Mouse (Mus musculus): ENCODE measurements around the gene Try10. TPM values are rescaled to one million over a fixed set of nuclear protein-coding genes. Genes with fewer than 3 reads are reported as not detected.
"Not testable (repeated sequence)": the region's sequence is repeated elsewhere in the genome, so short reads cannot be mapped to it uniquely, and the experiment has no call there.

The Try10 gene
- not detected in 2 replicates for polyA plus RNA-seq (2011; ENCODE audit: insufficient read depth, insufficient read length, low replicate concordance, missing spikeins)

DNA sequence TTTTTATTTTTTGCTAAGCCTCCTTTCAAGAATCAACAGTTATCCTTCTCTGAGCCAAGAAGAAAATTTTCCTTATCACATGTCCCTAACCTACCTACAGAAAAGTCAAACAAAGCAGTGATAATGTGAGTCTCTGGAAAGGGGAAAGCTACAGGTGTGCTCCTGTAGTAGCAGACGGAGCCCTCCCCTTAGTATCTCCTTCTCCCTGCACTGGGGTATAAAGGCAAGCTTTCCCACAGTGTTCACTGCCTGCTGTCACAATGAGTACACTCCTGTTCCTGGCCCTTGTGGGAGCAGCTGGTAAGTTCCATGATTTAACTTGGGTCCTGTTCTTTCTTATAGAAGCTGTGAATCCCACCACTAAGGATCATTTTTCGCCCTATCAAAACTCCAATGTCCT is at the start of gene Try10:
Gene Try10, plus strand, starts transcription at position 174 of the 400 bp plus-strand sequence.
- 77% methylated on average over 2 of the region's 2 CpGs for WGBS
- TF ChIP-seq CTCF (IDR thresholded peaks at IDR 0.05; ENCODE audit: control insufficient read depth, insufficient read depth, low read length) (no peak), POLR2A (IDR thresholded peaks at IDR 0.05; ENCODE audit: borderline replicate concordance, control insufficient read depth, low read depth, low read length) (no peak)
- H3K27ac ChIP-seq (ENCODE audit: control insufficient read depth, insufficient read depth, low read depth, low read length, poor library complexity), result no peak within 1 kb of the TSS
- no peak within 1 kb of the TSS for H3K4me3 ChIP-seq (replicated peaks; ENCODE audit: control insufficient read depth, low read depth, low read length)
- no peaks in the 10 kb centered on the region for H3K4me1 ChIP-seq (ENCODE audit: control insufficient read depth, insufficient read depth, low read length)

DNA sequence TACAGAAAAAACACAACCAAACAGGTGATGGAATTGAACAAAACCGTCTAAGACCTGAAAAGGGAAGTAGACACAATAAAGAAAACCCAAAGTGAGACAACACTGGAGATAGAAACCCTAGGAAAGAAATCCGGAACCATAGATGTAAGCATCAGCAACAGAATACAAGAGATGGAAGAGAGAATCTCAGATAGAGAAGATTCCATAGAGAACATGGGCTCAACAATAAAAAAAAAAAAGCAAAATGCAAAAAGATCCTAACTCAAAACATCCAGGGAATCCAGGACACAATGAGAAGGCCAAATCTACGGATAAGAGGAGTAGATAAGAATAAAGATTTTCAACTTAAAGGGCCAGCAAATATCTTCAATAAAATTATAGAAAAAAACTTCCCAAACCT is 37.2 kb upstream of the Try10 start, which contains the start of gene Try5:
Gene Try5, minus strand, starts transcription at position 101 of the 400 bp plus-strand sequence.
- 70% methylated on average over 3 of the region's 3 CpGs for WGBS
- H3K4me1 ChIP-seq (ENCODE audit: control insufficient read depth, insufficient read depth, low read length); H3K27ac ChIP-seq (ENCODE audit: control insufficient read depth, insufficient read depth, low read depth, low read length, poor library complexity); H3K4me3 ChIP-seq (replicated peaks; ENCODE audit: control insufficient read depth, low read depth, low read length): not testable (repeated sequence)

DNA sequence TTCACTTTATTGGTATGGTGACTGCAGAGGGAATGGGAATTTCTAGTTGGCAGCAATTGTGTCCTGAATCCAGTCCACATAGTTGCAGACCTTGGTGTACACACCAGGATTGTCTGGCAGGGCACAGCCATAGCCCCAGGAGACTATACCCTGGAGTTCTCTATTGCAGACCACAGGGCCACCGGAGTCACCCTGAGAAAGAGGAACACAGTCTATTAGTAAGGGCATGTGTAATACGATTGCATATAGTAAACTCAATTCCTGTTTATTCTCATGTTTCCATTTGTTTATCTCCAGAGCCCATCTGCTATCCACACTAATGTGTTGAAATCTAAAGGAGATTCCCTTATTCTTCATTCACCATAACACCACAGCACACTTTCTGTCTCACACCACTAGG is 19.9 kb downstream of the Try10 start:
- H3K27ac ChIP-seq (ENCODE audit: control insufficient read depth, insufficient read depth, low read depth, low read length, poor library complexity); H3K4me1 ChIP-seq (ENCODE audit: control insufficient read depth, insufficient read depth, low read length); H3K4me3 ChIP-seq (replicated peaks; ENCODE audit: control insufficient read depth, low read depth, low read length): not testable (repeated sequence)
- 36% methylated on average over 2 of the region's 2 CpGs for WGBS

DNA sequence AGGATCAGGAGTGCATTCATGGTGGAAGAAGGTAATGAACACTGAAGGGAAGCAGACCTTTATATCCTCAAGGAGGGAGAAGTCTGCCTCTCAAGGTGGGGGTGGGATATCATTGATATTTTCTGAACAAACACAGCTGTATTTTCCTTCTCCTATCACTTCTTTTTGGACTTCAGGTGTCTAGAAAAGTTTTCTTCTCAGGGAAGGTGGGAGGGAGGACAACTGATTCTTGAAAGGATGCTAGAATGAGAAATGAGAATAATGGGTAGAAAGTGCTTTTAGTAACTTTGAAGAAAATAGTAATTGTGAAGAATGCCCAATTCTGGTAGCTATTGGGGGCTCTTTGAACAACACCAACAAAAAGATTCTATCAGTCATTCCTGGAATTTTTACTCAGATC is 23.7 kb downstream of the Try10 start, which contains the start of gene Prss3:
Gene Prss3, minus strand, starts transcription at position 101 of the 400 bp plus-strand sequence.
- H3K27ac ChIP-seq (ENCODE audit: control insufficient read depth, insufficient read depth, low read depth, low read length, poor library complexity); H3K4me3 ChIP-seq (replicated peaks; ENCODE audit: control insufficient read depth, low read depth, low read length); H3K4me1 ChIP-seq (ENCODE audit: control insufficient read depth, insufficient read depth, low read length): not testable (repeated sequence)

DNA sequence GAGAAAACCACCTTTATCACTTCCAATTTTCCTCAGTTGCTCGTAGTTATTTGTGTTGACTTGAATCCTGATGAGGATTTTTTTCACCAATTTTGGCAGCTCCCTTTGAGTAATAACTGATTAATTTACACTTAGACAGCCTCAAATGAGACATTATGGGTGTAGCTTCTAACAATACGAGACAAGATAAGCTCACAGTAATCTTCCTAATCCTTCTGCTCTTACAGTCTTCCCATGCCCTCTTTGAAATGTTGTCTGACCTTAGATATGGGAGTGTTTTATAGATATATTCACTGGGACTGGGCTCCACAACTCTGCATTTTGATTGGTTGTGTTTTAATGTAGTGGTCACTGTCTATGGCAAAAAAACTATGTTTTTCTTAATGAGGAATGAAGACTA is 32.9 kb downstream of the Try10 start:
- H3K4me1 ChIP-seq (ENCODE audit: control insufficient read depth, insufficient read depth, low read length), result no peaks in the 10 kb centered on the region
- TF ChIP-seq CTCF (IDR thresholded peaks at IDR 0.05; ENCODE audit: control insufficient read depth, insufficient read depth, low read length) (no peak), POLR2A (IDR thresholded peaks at IDR 0.05; ENCODE audit: borderline replicate concordance, control insufficient read depth, low read depth, low read length) (no peak)
- no peak overlapping the region for H3K27ac ChIP-seq (ENCODE audit: control insufficient read depth, insufficient read depth, low read depth, low read length, poor library complexity)
- WGBS, result 67% methylated on average over 2 of the region's 2 CpGs
- no peak overlapping the region for H3K4me3 ChIP-seq (replicated peaks; ENCODE audit: control insufficient read depth, low read depth, low read length)

DNA sequence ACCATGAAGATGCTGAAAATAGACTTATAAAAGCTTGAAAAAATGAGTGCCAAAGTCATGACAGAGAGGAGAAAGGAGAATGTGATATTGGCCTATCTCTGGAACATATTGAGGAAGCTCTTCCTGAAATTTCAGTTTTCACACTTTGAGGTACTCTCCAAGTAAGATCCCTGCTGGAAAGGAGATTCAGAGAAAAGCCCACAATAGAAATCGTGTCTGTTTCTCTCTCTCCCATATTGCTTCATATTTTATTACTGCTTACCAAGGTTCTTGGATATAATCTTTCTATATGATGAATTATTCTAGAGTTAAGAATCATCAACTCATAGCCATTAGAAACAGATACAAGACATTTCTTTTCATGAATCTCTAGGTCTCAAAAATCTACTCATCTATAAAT is 37.7 kb downstream of the Try10 start:
- H3K27ac ChIP-seq (ENCODE audit: control insufficient read depth, insufficient read depth, low read depth, low read length, poor library complexity); H3K4me3 ChIP-seq (replicated peaks; ENCODE audit: control insufficient read depth, low read depth, low read length); H3K4me1 ChIP-seq (ENCODE audit: control insufficient read depth, insufficient read depth, low read length): not testable (repeated sequence)
- 60% methylated on average over 1 of the region's 1 CpGs for WGBS

DNA sequence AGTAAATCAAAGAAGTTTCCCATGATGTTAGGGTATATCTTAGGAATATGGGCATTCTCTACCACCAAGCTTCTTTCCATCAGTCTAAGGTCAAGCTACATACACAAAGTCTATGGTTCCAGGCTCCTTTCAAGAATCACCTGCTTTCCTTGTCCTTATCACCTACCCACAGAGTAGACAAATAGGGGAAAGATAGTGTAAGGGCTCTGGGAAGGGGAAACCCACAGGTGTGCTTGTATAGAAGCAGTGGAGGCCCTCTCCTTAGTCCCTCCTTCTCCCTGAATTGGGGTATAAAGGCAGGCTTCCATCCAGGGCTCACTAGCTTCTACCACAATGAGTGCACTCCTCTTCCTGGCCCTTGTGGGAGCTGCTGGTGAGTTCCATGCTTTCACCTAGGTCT is 38.2 kb downstream of the Try10 start, which contains the start of gene Gm5771:
Gene Gm5771, plus strand, starts transcription at position 301 of the 400 bp plus-strand sequence.
- H3K4me3 ChIP-seq (replicated peaks; ENCODE audit: control insufficient read depth, low read depth, low read length); H3K4me1 ChIP-seq (ENCODE audit: control insufficient read depth, insufficient read depth, low read length); H3K27ac ChIP-seq (ENCODE audit: control insufficient read depth, insufficient read depth, low read depth, low read length, poor library complexity): not testable (repeated sequence)

Other genes with a start within 250 kb of the Try10 start
- gene Try4, start 51.8 kb upstream of the Try10 start, polyA plus RNA-seq (2011; ENCODE audit: insufficient read depth, insufficient read length, low replicate concordance, missing spikeins), result not detected in 2 replicates
- not detected in 2 replicates for gene Try5, start 37.3 kb upstream of the Try10 start, polyA plus RNA-seq (2011; ENCODE audit: insufficient read depth, insufficient read length, low replicate concordance, missing spikeins)
- gene Prss3, start 23.6 kb downstream of the Try10 start, polyA plus RNA-seq (2011; ENCODE audit: insufficient read depth, insufficient read length, low replicate concordance, missing spikeins), result not detected in 2 replicates
- not detected in 2 replicates for gene Gm5771, start 38.3 kb downstream of the Try10 start, polyA plus RNA-seq (2011; ENCODE audit: insufficient read depth, insufficient read length, low replicate concordance, missing spikeins)
- not detected in 2 replicates for gene Gm10334, start 92.0 kb downstream of the Try10 start, polyA plus RNA-seq (2011; ENCODE audit: insufficient read depth, insufficient read length, low replicate concordance, missing spikeins)
- gene Prss1, start 104.8 kb downstream of the Try10 start, polyA plus RNA-seq (2011; ENCODE audit: insufficient read depth, insufficient read length, low replicate concordance, missing spikeins), result not detected in 2 replicates
- gene Prss2, start 167.7 kb downstream of the Try10 start, polyA plus RNA-seq (2011; ENCODE audit: insufficient read depth, insufficient read length, low replicate concordance, missing spikeins), result not detected in 2 replicates